Mouse (Mus musculus) midbrain, embryonic 16.5 days (tissue): ENCODE measurements around the gene Satl1. TPM values are rescaled to one million over a fixed set of nuclear protein-coding genes. Genes with fewer than 3 reads are reported as not detected.

Source experiments
- ATAC-seq: fragments of 200-750 bp; cut with Nextera tagmentation; 2 replicates; pipeline ENCODE4 v1.8.0; 2017; ENCODE audit warnings: moderate TSS enrichment
- H3K27ac ChIP-seq: fragments of 300-500 bp; sonication (generic); 2 replicates; pipeline ENCODE4 v1.5.1; 2014; ENCODE audit warnings: mild to moderate bottlenecking, low read length, mixed read lengths
- H3K27me3 ChIP-seq: fragments of 300-500 bp; sonication (generic); 2 replicates; pipeline ENCODE4 v1.6.1; 2014; ENCODE audit warnings: low read depth, low read length, mixed read lengths; ENCODE audit not compliant: control insufficient read depth, insufficient read depth
- H3K36me3 ChIP-seq: fragments of 300-500 bp; sonication (generic); 2 replicates; pipeline ENCODE4 v1.6.1; 2014; ENCODE audit warnings: mild to moderate bottlenecking, low read length, moderate library complexity, mixed read lengths; ENCODE audit not compliant: control insufficient read depth, insufficient read depth
- H3K4me1 ChIP-seq: fragments of 300-500 bp; sonication (generic); 2 replicates; pipeline ENCODE4 v1.6.1; 2014; ENCODE audit warnings: mild to moderate bottlenecking, low read length, mixed read lengths; ENCODE audit not compliant: control insufficient read depth, insufficient read depth
- H3K4me2 ChIP-seq: fragments of 300-500 bp; sonication (generic); 2 replicates; pipeline ENCODE4 v1.6.1; 2014; ENCODE audit warnings: mild to moderate bottlenecking, low read length, mixed read lengths
- H3K4me3 ChIP-seq: fragments of 300-500 bp; sonication (generic); 2 replicates; pipeline ENCODE4 v1.5.1; 2014; ENCODE audit warnings: low read depth, mild to moderate bottlenecking, low read length, moderate library complexity, mixed read lengths
- H3K9ac ChIP-seq: fragments of 300-500 bp; sonication (generic); 2 replicates; pipeline ENCODE4 v1.6.1; 2014; ENCODE audit warnings: low read depth, low read length, mixed read lengths
- H3K9me3 ChIP-seq: fragments of 300-500 bp; sonication (generic); replicated peaks from 2 replicates; pipeline ENCODE4 v1.6.1; 2014; ENCODE audit warnings: mild to moderate bottlenecking, low read length, mixed read lengths; ENCODE audit not compliant: control insufficient read depth, poor library complexity, severe bottlenecking
- WGBS: fragments of 180-500 bp; shearing (Covaris S2); extraction: QIAGEN DNeasy Blood & Tissue Kit; methylation state at CpG from one replicate; pipeline ENCODE4 v1.1.7; 2014; 5-methylcytosine and 5-hydroxymethylcytosine counted together
- polyA plus RNA-seq: library from polyadenylated mRNA; unstranded; fragments of >200 nt; fragmentation: Nextera tagmentation; extraction: Ambion mirVana; gene quantifications from 2 replicates; pipeline ENCODE4 v1.2.1, GENCODE M21; 2015

Satl1 gene
- polyA plus RNA-seq, 1 experiment from 2014 or later, result not detected

GRCm38 (mm10) chrX:112339486-112339885 is 67.1 kb downstream of the Satl1 start:
- no peaks in the 10 kb centered on the region for H3K9me3 ChIP-seq
- H3K9ac ChIP-seq, result no peak overlapping the region
- H3K4me2 ChIP-seq, result no peak overlapping the region
- H3K27me3 ChIP-seq, result no peaks in the 10 kb centered on the region
- no peaks in the 10 kb centered on the region for H3K4me1 ChIP-seq
- H3K4me3 ChIP-seq, result no peak overlapping the region
- 80% methylated on average over 3 of the region's 3 CpGs for WGBS
- no peaks in the 10 kb centered on the region for H3K36me3 ChIP-seq
- no peak overlapping the region for H3K27ac ChIP-seq
- ATAC-seq, result no peak

Other genes with a start within 250 kb of the Satl1 start
- 0.15 TPM in 1 of 2 replicates, not detected in the other for gene 4933403O08Rik, start 167.7 kb downstream of the Satl1 start, polyA plus RNA-seq
- 15.7 and 16.5 TPM in 2 replicates for gene Apool, start 95.4 kb downstream of the Satl1 start, polyA plus RNA-seq
- gene 2010106E10Rik, start 88.5 kb upstream of the Satl1 start, polyA plus RNA-seq, result not detected in 2 replicates
- 37.3 and 37.8 TPM in 2 replicates for gene Zfp711, start 193.7 kb upstream of the Satl1 start, polyA plus RNA-seq